15 mouse cellular contexts compared by ENCODE assay signal in genomic region chr5:32608516-32608915, GRCm38 (mm10). TPM values are rescaled to one million over a fixed set of nuclear protein-coding genes. Genes with fewer than 3 reads are reported as not detected.
A peak's percentile ranks its signal among the peaks of the same experiment; 100 is the strongest.
DNase-seq lines count a peak whose midpoint lies in the region; ATAC-seq lines count a peak whose summit lies in the region.
"Had no signal": no experiment of that assay in that cellular context is flagged by ENCODE, and none has a peak within 500 bp of the region (broad histone marks: within the 10 kb centered on the region; RNA-seq: fewer than 3 reads in every experiment).

No protein-coding gene starts in this region.

- H3K9ac ChIP-seq in heart, embryonic 12.5 days, result no peak overlapping the region
- no peak overlapping the region for H3K9ac ChIP-seq in kidney, embryonic 16.5 days (replicated peaks; ENCODE audit: low read length)
- no peak overlapping the region for H3K9ac ChIP-seq in lung, embryonic 15.5 days
- H3K9ac ChIP-seq: forebrain, embryonic 13.5 days; midbrain, embryonic 13.5 days had no signal

- H3K4me2 ChIP-seq in heart, embryonic 12.5 days, result no peak overlapping the region
- H3K4me2 ChIP-seq in kidney, embryonic 16.5 days (replicated peaks; ENCODE audit: low read depth, low read length), result peak overlapping the region; percentile 12; the same call in 1 of the 2 replicates
- H3K4me2 ChIP-seq in lung, embryonic 15.5 days, result no peak overlapping the region
- H3K4me2 ChIP-seq: forebrain, embryonic 13.5 days; midbrain, embryonic 13.5 days had no signal

- H3K4me3 ChIP-seq in heart, embryonic 12.5 days, result no peak overlapping the region
- H3K4me3 ChIP-seq in kidney, embryonic 16.5 days (ENCODE audit: low read length), result no peak overlapping the region
- no peak overlapping the region for H3K4me3 ChIP-seq in lung, embryonic 15.5 days
- H3K4me3 ChIP-seq: forebrain, embryonic 13.5 days; midbrain, embryonic 13.5 days had no signal

- no peak for ATAC-seq in heart, embryonic 12.5 days (ENCODE audit: insufficient number of reproducible peaks, low FRiP score)
- ATAC-seq in kidney, embryonic 16.5 days (ENCODE audit: low FRiP score, low TSS enrichment), result no peak
- no peak for ATAC-seq in lung, embryonic 15.5 days (ENCODE audit: borderline replicate concordance, extremely low read depth, low FRiP score, low TSS enrichment)
- ATAC-seq: CD4-positive, CD25-positive, alpha-beta regulatory T cell, adult 4 months; forebrain, embryonic 13.5 days; midbrain, embryonic 13.5 days had no signal

- H3K27me3 ChIP-seq in heart, embryonic 12.5 days (replicated peaks), result no peaks in the 10 kb centered on the region
- H3K27me3 ChIP-seq in kidney, embryonic 16.5 days (ENCODE audit: insufficient read depth, low read length), result no peaks in the 10 kb centered on the region
- H3K27me3 ChIP-seq in lung, embryonic 15.5 days, result no peaks in the 10 kb centered on the region
- H3K27me3 ChIP-seq: forebrain, embryonic 13.5 days; midbrain, embryonic 13.5 days had no signal

- no peak for DNase-seq in heart, adult 9 months (ENCODE audit: low spot score in 2 of 2)
- no peak for DNase-seq in kidney, postnatal 10 days
- peak; percentile 19 for DNase-seq in 3T3-L1 (ENCODE audit: low read depth, low spot score)
- DNase-seq in thymus, postnatal 14 days, result no peak
- DNase-seq in urinary bladder, adult 18-20 months (ENCODE audit: low spot score in 2 of 2), result no peak
- DNase-seq: cerebellum, adult 2 months; layer of hippocampus, postnatal 36 days; left cerebral cortex, postnatal 4 days; thymus, postnatal 36 days had no signal

- no peaks in the 10 kb centered on the region for H3K36me3 ChIP-seq in heart, embryonic 12.5 days
- H3K36me3 ChIP-seq in kidney, embryonic 16.5 days (ENCODE audit: insufficient read depth, low read length), result no peaks in the 10 kb centered on the region
- H3K36me3 ChIP-seq in lung, embryonic 15.5 days, result no peaks in the 10 kb centered on the region
- H3K36me3 ChIP-seq: midbrain, embryonic 13.5 days had no signal

- H3K4me1 ChIP-seq in heart, embryonic 12.5 days (replicated peaks), result peaks cover 3% of the 10 kb centered on the region; the same call in 1 of the 2 replicates
- H3K4me1 ChIP-seq in kidney, embryonic 16.5 days (ENCODE audit: insufficient read depth, low read length), result peaks cover 13% of the 10 kb centered on the region
- no peaks in the 10 kb centered on the region for H3K4me1 ChIP-seq in lung, embryonic 15.5 days

- 66% methylated on average over 4 of the region's 4 CpGs for WGBS in heart, embryonic 12.5 days
- WGBS in kidney, embryonic 16.5 days, result 34% methylated on average over 4 of the region's 4 CpGs
- 75% methylated on average over 4 of the region's 4 CpGs for WGBS in lung, embryonic 15.5 days

- H3K9me3 ChIP-seq in heart, embryonic 12.5 days (replicated peaks), result no peaks in the 10 kb centered on the region
- H3K9me3 ChIP-seq in kidney, embryonic 16.5 days (ENCODE audit: low read length), result no peaks in the 10 kb centered on the region
- no peaks in the 10 kb centered on the region for H3K9me3 ChIP-seq in lung, embryonic 15.5 days
- H3K9me3 ChIP-seq: forebrain, embryonic 13.5 days; midbrain, embryonic 13.5 days had no signal

- peak overlapping the region; percentile 78 for H3K27ac ChIP-seq in heart, embryonic 12.5 days (ENCODE audit: poor library complexity, severe bottlenecking)
- H3K27ac ChIP-seq in kidney, embryonic 16.5 days (ENCODE audit: low read length), result peak overlapping the region; percentile 78
- peak overlapping the region; percentile 52 for H3K27ac ChIP-seq in lung, embryonic 15.5 days
- H3K27ac ChIP-seq: forebrain, embryonic 13.5 days; midbrain, embryonic 13.5 days had no signal

RNA-seq across cellular contexts. Expression of gene Yes1, which starts 2.5 kb away (rescaled TPM):
- polyA plus RNA-seq in heart, embryonic 12.5 days (2016; fragmentation: Nextera tagmentation; extraction: Ambion mirVana), result 32.0 and 33.3 TPM in 2 replicates
- polyA plus RNA-seq in kidney, embryonic 16.5 days (2015; fragmentation: Nextera tagmentation; extraction: Ambion mirVana), result 35.2 and 36.7 TPM in 2 replicates
- 38.5 and 38.7 TPM in 2 replicates for polyA plus RNA-seq in lung, embryonic 15.5 days (2015; fragmentation: Nextera tagmentation; extraction: Ambion mirVana)
